Mouse (Mus musculus) lung, postnatal 14 days (tissue): ENCODE measurements around the gene Dkk3.
A peak's percentile ranks its signal among the peaks of the same experiment; 100 is the strongest.
"Not testable (repeated sequence)": the region's sequence is repeated elsewhere in the genome, so short reads cannot be mapped to it uniquely, and the experiment has no call there.

ENCODE experiments used
- DNase-seq: peaks from one replicate; pipeline ENCODE4 v3.0.0; 2021

Gene Dkk3

GRCm38 (mm10) chr7:112165032-112165431, 6.2 kb upstream of the Dkk3 start:
- DNase-seq = not testable (repeated sequence)

GRCm38 (mm10) chr7:112164430-112164829, 5.6 kb upstream of the Dkk3 start:
- no peak for DNase-seq

GRCm38 (mm10) chr7:112159835-112160234, 978 bp upstream of the Dkk3 start:
- DNase-seq = no peak

GRCm38 (mm10) chr7:112158316-112158741, 528 bp downstream of the Dkk3 start:
- DNase-seq = peak; percentile 29

GRCm38 (mm10) chr7:112157584-112158315, 1.1 kb downstream of the Dkk3 start:
- DNase-seq = no peak

GRCm38 (mm10) chr7:112155194-112155593, 3.7 kb downstream of the Dkk3 start:
- DNase-seq = peak; percentile 15

- no peak for DNase-seq
Measured at GRCm38 (mm10) chr7:112154445-112154844, 4.4 kb downstream of the Dkk3 start.

- DNase-seq = no peak
Measured at GRCm38 (mm10) chr7:112149113-112149512, 9.7 kb downstream of the Dkk3 start.

- peak; percentile 25 for DNase-seq
Measured at GRCm38 (mm10) chr7:112147979-112148378, 10.9 kb downstream of the Dkk3 start.

- DNase-seq = no peak
Measured at GRCm38 (mm10) chr7:112144646-112145179, 14.1 kb downstream of the Dkk3 start.

- no peak for DNase-seq
Measured at GRCm38 (mm10) chr7:112143978-112144377, 14.9 kb downstream of the Dkk3 start.

GRCm38 (mm10) chr7:112143090-112143500, 15.8 kb downstream of the Dkk3 start:
- DNase-seq = no peak

- DNase-seq = no peak
Measured at GRCm38 (mm10) chr7:112142616-112143015, 16.2 kb downstream of the Dkk3 start.

- no peak for DNase-seq
Measured at GRCm38 (mm10) chr7:112140725-112141124, 18.1 kb downstream of the Dkk3 start.

GRCm38 (mm10) chr7:112138509-112139405, 20.1 kb downstream of the Dkk3 start:
- peak; percentile 59 for DNase-seq

GRCm38 (mm10) chr7:112138168-112138508, 20.7 kb downstream of the Dkk3 start:
- DNase-seq = no peak

GRCm38 (mm10) chr7:112136537-112136936, 22.3 kb downstream of the Dkk3 start:
- DNase-seq = no peak

- DNase-seq = no peak
Measured at GRCm38 (mm10) chr7:112135161-112135560, 23.7 kb downstream of the Dkk3 start.

GRCm38 (mm10) chr7:112133277-112133676, 25.6 kb downstream of the Dkk3 start:
- no peak for DNase-seq

GRCm38 (mm10) chr7:112132005-112132404, 26.9 kb downstream of the Dkk3 start:
- DNase-seq = no peak

- no peak for DNase-seq
Measured at GRCm38 (mm10) chr7:112130660-112131059, 28.2 kb downstream of the Dkk3 start.

GRCm38 (mm10) chr7:112129851-112130250, 29.0 kb downstream of the Dkk3 start:
- DNase-seq = no peak

- no peak for DNase-seq
Measured at GRCm38 (mm10) chr7:112128810-112129209, 30.0 kb downstream of the Dkk3 start.

GRCm38 (mm10) chr7:112127954-112128353, 30.9 kb downstream of the Dkk3 start:
- DNase-seq = no peak
